Mouse (Mus musculus): ENCODE data around the gene Klhl29.

GRCm38 (mm10) chr12:5211884-5212283 is 163.6 kb downstream of the Klhl29 start:
- TF ChIP-seq CTCF (IDR thresholded peaks at IDR 0.05; ENCODE audit: low read depth, low read length) (no peak), POLR2A (IDR thresholded peaks at IDR 0.05; ENCODE audit: borderline replicate concordance, low read depth, low read length) (no peak)
